Mouse (Mus musculus) left cerebral cortex, postnatal 14 days (tissue): ENCODE measurements at regions not wholly inside any gene's neighbourhood (a gene's known extent, or its start where the extent isn't known, plus 50 kb on each side); places are given as distances from the start of the nearest gene placed in this dataset.

ENCODE experiments used
- DNase-seq, 2 experiments: peaks; one replicate each; pipeline ENCODE4 v3.0.0; 2021 to 2022; ENCODE audit warnings: low spot score in 2 of 2, mixed read lengths in 1 of 2
- intact Hi-C: fragments of 180-260 bp; cut with DNase I; formaldehyde crosslinking; loops from one replicate; pipeline ENCODE4 v1.15.1; 2025

- no peak for DNase-seq
Observed at GRCm38 (mm10) chr14:105662839-105663238, 233.8 kb downstream of the Spry2 start.

GRCm38 (mm10) chr14:105658316-105658715 is 238.3 kb downstream of the Spry2 start:
- DNase-seq, result peak in 1 of 2 experiments; percentile 45
- intact Hi-C loops, result no loop called here

More at GRCm38 (mm10) chr14:105662839-105663238, 233.8 kb downstream of the Spry2 start:
- intact Hi-C loops, result no loop called here

GRCm38 (mm10) chr14:105647166-105647565 is 249.5 kb downstream of the Spry2 start:
- intact Hi-C loops, result no loop called here
- DNase-seq, result no peak

GRCm38 (mm10) chr14:105644428-105644827 is 252.2 kb downstream of the Spry2 start:
- intact Hi-C loops, result no loop called here
- DNase-seq, result no peak

- intact Hi-C loops, result no loop called here
- DNase-seq, result no peak
Observed at GRCm38 (mm10) chr14:105643285-105643957, 253.2 kb downstream of the Spry2 start.

GRCm38 (mm10) chr14:105632335-105632734 is 264.3 kb downstream of the Spry2 start:
- DNase-seq, result peak in 1 of 2 experiments; percentile 58

GRCm38 (mm10) chr14:105631681-105632031 is 265.0 kb downstream of the Spry2 start:
- intact Hi-C loops, result loop anchor here (2.0 to 5.0 kb wide), 4 partner anchors 36 to 265 kb away; partner anchors contain the start of gene Spry2

More at GRCm38 (mm10) chr14:105632335-105632734, 264.3 kb downstream of the Spry2 start:
- intact Hi-C loops, result loop anchor here (5.0 kb wide), 2 partner anchors 35 to 135 kb away; no protein-coding TSS in a partner anchor

GRCm38 (mm10) chr14:105630867-105631680 is 265.5 kb downstream of the Spry2 start:
- intact Hi-C loops, result loop anchor here (2.0 to 5.0 kb wide), 4 partner anchors 36 to 266 kb away; partner anchors contain the start of gene Spry2
- peak; percentile 79 to 95 for DNase-seq

More at GRCm38 (mm10) chr14:105631681-105632031, 265.0 kb downstream of the Spry2 start:
- DNase-seq, result peak; percentile 55 to 59

- no peak for DNase-seq
- intact Hi-C loops, result loop anchor here (2.0 to 5.0 kb wide), 4 partner anchors 37 to 266 kb away; partner anchors contain the start of gene Spry2
Observed at GRCm38 (mm10) chr14:105630444-105630843, 266.2 kb downstream of the Spry2 start.

GRCm38 (mm10) chr14:105628673-105629072 is 267.9 kb downstream of the Spry2 start:
- no peak for DNase-seq
- intact Hi-C loops, result no loop called here

- DNase-seq, result no peak
- intact Hi-C loops, result no loop called here
Observed at GRCm38 (mm10) chr14:105624387-105624786, 272.2 kb downstream of the Spry2 start.

- DNase-seq, result no peak
- intact Hi-C loops, result no loop called here
Observed at GRCm38 (mm10) chr14:105622166-105622565, 274.5 kb downstream of the Spry2 start.

- no peak for DNase-seq
- intact Hi-C loops, result no loop called here
Observed at GRCm38 (mm10) chr14:105621124-105621523, 275.5 kb downstream of the Spry2 start.

GRCm38 (mm10) chr14:105619449-105619848 is 277.2 kb downstream of the Spry2 start:
- no peak for DNase-seq
- intact Hi-C loops, result no loop called here

GRCm38 (mm10) chr14:105615766-105616165 is 280.9 kb downstream of the Spry2 start:
- intact Hi-C loops, result no loop called here
- DNase-seq, result no peak

- intact Hi-C loops, result no loop called here
- DNase-seq, result no peak
Observed at GRCm38 (mm10) chr14:105612794-105613193, 283.8 kb downstream of the Spry2 start.

GRCm38 (mm10) chr14:105608804-105609203 is 287.8 kb downstream of the Spry2 start:
- DNase-seq, result no peak
- intact Hi-C loops, result no loop called here

GRCm38 (mm10) chr14:105606551-105606950 is 290.1 kb downstream of the Spry2 start:
- intact Hi-C loops, result no loop called here
- DNase-seq, result peak in 1 of 2 experiments; percentile 39

GRCm38 (mm10) chr14:105604451-105604850 is 292.2 kb downstream of the Spry2 start:
- intact Hi-C loops, result no loop called here
- DNase-seq, result no peak

GRCm38 (mm10) chr14:105603047-105603461 is 293.6 kb downstream of the Spry2 start:
- intact Hi-C loops, result no loop called here

More at GRCm38 (mm10) chr14:105603047-105603461, 293.6 kb downstream of the Spry2 start:
- DNase-seq, result peak; percentile 20 to 56
